Mouse (Mus musculus) adrenal gland, postnatal 36 days (tissue): ENCODE results near the gene Olfr1006. TPM values are rescaled to one million over a fixed set of nuclear protein-coding genes. Genes with fewer than 3 reads are reported as not detected.
A peak's percentile ranks its signal among the peaks of the same experiment; 100 is the strongest.
"Not testable (repeated sequence)": the region's sequence is repeated elsewhere in the genome, so short reads cannot be mapped to it uniquely, and the experiment has no call there.

Experiments
- DNase-seq, 2 experiments: peaks; one replicate each; pipeline ENCODE4 v3.0.0; 2021; ENCODE audit warnings: mixed read lengths in 1 of 2
- long read RNA-seq, 2 experiments: library from polyadenylated mRNA; stranded (forward); transcript quantifications; one replicate each; pipeline ENCODE4 v2.0.0; 2021; ENCODE audit warnings: borderline sequencing depth in 2 of 2
- total RNA-seq, 2 experiments: library from RNA; stranded (reverse); gene quantifications; 2 replicates each; pipeline ENCODE4 v1.2.3; 2021

Olfr1006 gene
- not detected for total RNA-seq
- long read RNA-seq, experiment 1, result 0 reads
- long read RNA-seq, experiment 2, result 0 reads

DNA sequence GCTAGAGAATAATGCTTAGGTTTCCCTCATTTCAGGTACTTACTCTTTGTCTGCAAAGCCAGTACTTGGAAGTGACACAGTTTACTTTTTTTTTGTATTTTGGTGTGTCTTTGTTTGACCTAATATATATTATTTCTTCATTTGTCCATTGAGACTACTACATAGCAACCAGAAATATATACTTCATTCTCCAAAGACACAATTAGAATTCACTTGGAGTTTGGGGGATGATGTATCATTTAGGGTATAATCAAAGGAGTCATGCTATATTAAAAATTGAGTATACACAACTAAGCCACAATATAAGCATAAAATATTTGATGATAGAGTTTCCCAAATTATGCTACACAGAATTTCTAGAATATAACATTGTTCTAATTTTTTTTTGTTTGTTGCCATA, at the start of gene Olfr1006:
Gene Olfr1006, minus strand, starts transcription at position 101 of the 400 bp plus-strand sequence.
- no peak for DNase-seq

DNA sequence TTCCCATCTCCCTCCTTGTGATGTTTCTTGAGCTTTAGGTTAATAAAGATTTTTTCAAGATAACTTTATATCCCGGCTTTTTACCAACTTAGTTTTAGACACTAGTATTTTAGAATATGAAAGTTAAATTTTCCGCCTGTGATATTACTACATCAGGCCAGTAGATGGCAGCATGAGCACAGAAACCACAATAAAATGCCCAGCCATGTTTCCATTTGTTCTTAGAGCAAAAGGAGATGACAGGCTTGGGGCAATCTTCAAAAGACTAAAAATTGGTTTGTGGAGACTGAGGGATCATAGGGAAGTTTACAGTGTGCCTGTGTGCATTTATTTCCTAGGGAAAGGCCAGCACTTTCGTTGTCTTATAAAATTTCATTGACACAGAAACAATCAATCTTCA, 47.2 kb upstream of the Olfr1006 start:
- DNase-seq, result peak in 1 of 2 experiments; percentile 15

DNA sequence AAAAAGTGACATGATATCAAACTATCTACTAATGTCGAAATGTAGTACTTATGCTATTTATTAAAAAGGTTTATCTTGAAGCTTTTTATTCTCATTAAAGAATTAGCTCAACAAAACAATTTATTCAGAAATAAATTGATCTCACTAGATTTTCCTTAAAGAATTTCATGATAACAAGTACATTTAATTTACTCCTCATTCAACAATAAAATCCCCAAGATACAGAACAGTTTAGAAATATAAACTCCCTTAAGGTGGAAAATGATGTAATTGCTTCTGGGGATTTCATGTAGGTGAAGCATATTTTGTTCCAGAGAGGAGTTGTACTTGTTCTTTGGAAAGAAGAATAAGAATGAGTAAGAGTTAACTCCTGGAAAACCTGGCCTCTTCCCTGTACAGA, 36.6 kb upstream of the Olfr1006 start, which contains the start of gene Olfr1009:
Gene Olfr1009, plus strand, starts transcription at position 301 of the 400 bp plus-strand sequence.
- no peak for DNase-seq

DNA sequence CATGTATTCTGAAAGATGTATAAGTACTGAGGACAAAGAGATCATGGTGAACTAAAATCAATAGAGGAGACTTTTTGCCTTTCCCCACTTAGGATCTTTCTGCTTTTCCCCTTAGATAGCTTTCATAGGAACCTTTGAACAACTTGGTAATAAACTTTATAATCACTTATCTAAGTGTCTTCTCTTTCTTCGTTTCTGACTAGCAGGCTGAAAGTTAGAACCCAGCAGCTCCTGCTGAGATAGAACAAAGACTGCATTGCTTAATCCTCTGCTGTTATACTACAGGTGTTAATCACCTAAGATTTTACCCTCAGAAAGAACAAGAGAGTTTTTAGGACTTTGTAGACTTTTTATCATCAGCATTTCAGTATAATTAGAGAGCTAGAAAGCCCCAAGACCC, 32.6 kb upstream of the Olfr1006 start:
- DNase-seq, result no peak

- DNase-seq, result not testable (repeated sequence)
These were observed 32.1 kb upstream of the Olfr1006 start for GRCm38 (mm10) chr2:85710680-85711079.

DNA sequence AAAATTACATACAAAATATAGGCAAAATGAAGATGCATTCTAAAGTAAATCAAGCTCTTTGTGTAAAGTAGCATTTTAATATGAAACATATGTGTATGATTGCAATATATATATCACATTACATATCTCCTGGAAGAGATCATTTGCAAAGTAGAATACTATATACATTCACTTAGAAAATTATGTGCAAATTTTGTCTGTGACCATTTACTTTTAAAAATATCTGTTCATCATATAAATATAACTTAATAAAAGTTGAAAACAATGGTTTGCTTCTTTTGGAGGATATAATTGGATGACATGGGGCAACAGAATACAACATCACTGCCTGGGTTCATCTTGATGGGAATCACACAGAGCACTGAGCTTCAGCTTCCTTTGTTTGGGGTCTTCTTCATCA, 10.6 kb upstream of the Olfr1006 start, which contains the start of gene Olfr1008:
Gene Olfr1008, plus strand, starts transcription at position 301 of the 400 bp plus-strand sequence.
- no peak for DNase-seq

DNA sequence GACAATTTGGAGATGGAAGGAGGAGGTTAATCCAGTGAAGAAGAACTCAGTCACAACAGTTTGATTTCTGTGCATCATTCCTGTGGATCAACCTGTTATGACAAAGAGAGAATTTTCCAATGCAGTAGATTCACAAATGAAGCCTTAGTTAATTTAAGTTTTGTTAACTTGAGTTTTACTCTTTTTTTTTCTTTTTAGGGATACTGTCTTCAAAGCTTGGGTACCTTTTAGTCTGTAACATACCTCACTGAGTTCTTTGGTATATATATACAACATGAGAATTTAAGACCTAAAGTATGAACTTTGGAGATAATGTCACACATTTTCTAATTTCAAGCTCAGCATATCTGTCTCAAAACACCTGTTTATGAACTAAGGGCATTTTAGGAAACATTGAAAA, 14.2 kb downstream of the Olfr1006 start, which contains the start of gene Olfr154:
Gene Olfr154, minus strand, starts transcription at position 101 of the 400 bp plus-strand sequence.
- not testable (repeated sequence) for DNase-seq

GRCm38 (mm10) chr2:85650604-85651003, 28.0 kb downstream of the Olfr1006 start, which contains the start of gene Olfr1002:
Gene Olfr1002 (minus strand): TSS chr2:85650704.
- no peak for DNase-seq

Other genes starting within 250 kb of the Olfr1006 start
- gene Olfr994, start 242.3 kb downstream of the Olfr1006 start, total RNA-seq, result not detected
- not detected for gene Olfr995, start 235.1 kb downstream of the Olfr1006 start, total RNA-seq
- gene 4833423E24Rik, start 159.7 kb downstream of the Olfr1006 start, total RNA-seq, result under 1 TPM; 0.26 to 0.33 TPM
- not detected for gene Olfr996, start 99.6 kb downstream of the Olfr1006 start, total RNA-seq
- gene Olfr998, start 89.8 kb downstream of the Olfr1006 start, total RNA-seq, result not detected
- gene Olfr1000, start 66.9 kb downstream of the Olfr1006 start, total RNA-seq, result not detected
- gene Olfr1002, start 28.1 kb downstream of the Olfr1006 start, total RNA-seq, result not detected
- not detected for gene Olfr154, start 14.3 kb downstream of the Olfr1006 start, total RNA-seq
- gene Olfr1008, start 10.7 kb upstream of the Olfr1006 start, total RNA-seq, result not detected
- not detected for gene Olfr1009, start 36.7 kb upstream of the Olfr1006 start, total RNA-seq
- not detected for gene Olfr1012, start 84.0 kb upstream of the Olfr1006 start, total RNA-seq
- under 1 TPM in 1 of 2 experiments, not detected in 1; 0.07 TPM for gene Olfr1013, start 88.3 kb upstream of the Olfr1006 start, total RNA-seq
- not detected for gene Olfr1014, start 93.9 kb upstream of the Olfr1006 start, total RNA-seq
- gene Olfr1015, start 103.2 kb upstream of the Olfr1006 start, total RNA-seq, result not detected
- not detected for gene Olfr1016, start 123.8 kb upstream of the Olfr1006 start, total RNA-seq
- not detected for gene Olfr1018, start 139.7 kb upstream of the Olfr1006 start, total RNA-seq
- not detected for gene Olfr1019, start 166.7 kb upstream of the Olfr1006 start, total RNA-seq
- not detected for gene Olfr1020, start 168.3 kb upstream of the Olfr1006 start, total RNA-seq
- gene Olfr1022, start 189.8 kb upstream of the Olfr1006 start, total RNA-seq, result not detected
- gene Olfr1023, start 206.9 kb upstream of the Olfr1006 start, total RNA-seq, result not detected
- not detected for gene Olfr1024, start 226.3 kb upstream of the Olfr1006 start, total RNA-seq
- gene Olfr1025-ps1, start 236.4 kb upstream of the Olfr1006 start, total RNA-seq, result not detected
- gene Olfr1026, start 242.8 kb upstream of the Olfr1006 start, total RNA-seq, result not detected